Mouse (Mus musculus): ENCODE measurements at regions not wholly inside any gene's neighbourhood (a gene's known extent, or its start where the extent isn't known, plus 50 kb on each side); places are given as distances from the start of the nearest gene placed in this dataset.

GRCm38 (mm10) chr11:71414403-71415140 lies 184.0 kb upstream of the Nlrp1b start:
- no peak for DNase-seq

DNA sequence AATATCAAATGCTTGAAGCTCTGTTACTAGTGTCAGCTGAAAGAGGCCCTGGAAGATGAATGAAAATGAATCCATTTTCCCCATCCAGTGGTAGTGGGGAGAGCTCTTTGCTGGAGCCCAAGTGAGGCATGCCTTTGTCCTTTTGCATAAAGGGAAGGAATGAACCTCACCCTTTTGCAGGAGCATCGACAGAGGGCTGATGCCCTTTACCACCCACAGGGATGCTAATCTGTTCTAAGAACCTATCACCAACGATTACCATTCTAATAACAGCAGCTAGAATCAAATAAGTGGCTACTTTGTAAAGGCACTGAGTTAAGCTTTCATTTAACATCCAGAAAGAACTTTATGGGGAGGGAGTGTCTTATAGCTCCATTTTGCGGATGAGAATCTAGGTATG lies 184.9 kb upstream of the Nlrp1b start:
- no peak for DNase-seq

DNA sequence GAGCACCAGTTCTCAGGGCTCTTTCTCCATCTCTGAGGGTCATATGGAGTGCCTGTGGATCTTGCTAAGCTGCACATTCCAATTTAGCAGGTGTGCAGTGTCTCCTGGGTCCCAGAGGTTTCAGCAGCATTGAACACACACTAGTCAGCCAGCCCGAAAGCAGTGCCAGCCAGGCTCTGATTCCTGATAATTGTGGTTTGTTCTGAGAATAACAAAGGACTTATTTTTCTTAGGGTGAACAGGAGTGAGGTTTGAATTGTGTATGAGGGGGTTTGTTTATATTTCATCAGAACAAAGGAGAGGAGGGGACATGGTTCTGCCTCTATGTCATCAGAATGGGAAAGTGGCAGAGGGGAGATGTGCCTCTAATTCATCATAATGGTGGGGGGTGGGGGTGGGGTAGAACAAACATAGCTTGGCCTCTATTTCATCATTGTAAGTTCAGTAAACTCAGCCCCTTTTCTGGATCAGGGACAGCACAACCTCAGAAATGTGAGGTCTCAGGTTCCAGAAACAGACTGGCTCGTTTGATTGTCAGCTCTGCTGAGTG lies 191.8 kb upstream of the Nlrp1b start:
- DNase-seq: no peak

GRCm38 (mm10) chr11:71423242-71423641 lies 192.7 kb upstream of the Nlrp1b start:
- no peak for DNase-seq

GRCm38 (mm10) chr11:71424879-71425278 lies 194.3 kb upstream of the Nlrp1b start:
- DNase-seq: no peak

GRCm38 (mm10) chr11:71429739-71430138 lies 199.2 kb upstream of the Nlrp1b start:
- no peak for DNase-seq

GRCm38 (mm10) chr11:71434241-71434640 lies 203.7 kb upstream of the Nlrp1b start:
- DNase-seq: no peak

DNA sequence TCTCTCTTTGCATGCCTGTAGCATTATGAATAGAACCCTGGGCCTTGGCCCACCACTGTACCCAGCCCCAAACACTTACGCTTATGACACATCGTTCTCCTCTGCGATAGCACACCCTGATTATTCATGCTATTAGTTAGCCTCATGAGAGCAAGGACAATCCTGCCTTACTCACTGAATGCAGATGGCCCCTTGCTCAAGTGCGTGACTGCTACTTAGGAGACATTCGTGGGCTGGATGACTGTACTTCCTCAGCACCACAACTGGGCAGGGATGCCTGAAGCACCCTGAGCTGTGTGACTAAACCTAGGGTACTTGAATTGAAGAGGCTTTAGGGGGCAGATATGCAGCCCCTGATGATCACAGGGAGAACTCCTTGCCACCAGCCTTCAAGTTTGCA lies 204.4 kb upstream of the Nlrp1b start:
- no peak for DNase-seq

DNA sequence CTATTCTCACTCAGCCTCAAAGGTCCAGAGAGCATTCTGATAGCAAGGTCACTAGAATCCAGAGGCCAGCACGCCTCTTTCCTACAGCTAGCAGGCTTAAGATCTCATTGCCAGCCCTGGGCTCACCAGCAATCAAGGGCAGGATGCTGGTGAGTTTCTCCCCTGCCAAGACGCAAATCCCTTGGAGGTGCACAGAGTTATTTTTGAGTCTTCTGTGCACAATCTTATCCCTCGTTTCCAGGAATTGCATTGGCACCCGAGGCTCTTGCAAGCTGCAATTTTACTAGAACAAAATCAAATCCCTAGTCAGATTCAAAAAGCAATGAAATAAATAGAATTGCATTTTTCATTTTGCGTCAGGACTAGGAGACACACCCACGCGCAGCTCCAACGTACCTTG lies 205.2 kb upstream of the Nlrp1b start:
- DNase-seq: no peak

DNA sequence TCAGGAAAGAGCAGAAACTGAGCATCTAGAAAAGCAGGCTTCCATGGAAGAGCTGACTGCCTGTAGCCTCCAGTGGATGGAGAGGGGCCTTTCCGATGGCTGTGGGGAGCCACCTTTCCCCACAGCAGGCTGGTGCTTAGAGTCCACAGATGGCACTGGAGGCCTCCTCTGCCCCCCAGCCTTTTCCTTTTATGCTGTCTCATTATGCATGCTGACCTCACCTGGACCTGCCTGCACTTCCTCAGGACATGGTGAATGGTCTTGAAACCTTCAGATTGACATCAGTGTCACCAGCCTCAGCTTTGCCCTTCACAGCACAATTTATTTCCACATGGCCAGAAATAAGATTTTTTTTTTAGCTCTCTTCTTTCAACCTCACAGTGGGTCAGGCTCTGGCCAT lies 205.8 kb upstream of the Nlrp1b start:
- DNase-seq: no peak

DNA sequence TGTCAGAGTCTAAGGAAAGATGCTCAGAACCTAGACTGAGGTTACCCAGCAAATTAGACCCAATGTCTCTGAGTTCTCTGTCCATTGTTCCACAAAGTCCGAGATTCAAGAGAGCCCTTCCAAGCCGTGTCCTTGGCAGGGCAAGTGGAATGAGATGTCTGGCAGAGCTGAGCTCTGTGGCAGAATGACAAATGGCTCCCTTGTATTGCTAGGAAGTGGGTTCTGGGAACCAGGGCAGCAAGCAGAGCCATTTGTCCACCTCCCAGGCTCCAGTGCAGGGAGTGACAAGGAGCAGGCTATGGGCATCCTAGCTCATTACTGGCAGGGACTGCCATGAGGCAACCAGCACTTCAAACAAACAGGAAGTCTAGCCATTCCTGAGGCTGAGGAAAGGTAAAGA lies 206.3 kb upstream of the Nlrp1b start:
- no peak for DNase-seq

DNA sequence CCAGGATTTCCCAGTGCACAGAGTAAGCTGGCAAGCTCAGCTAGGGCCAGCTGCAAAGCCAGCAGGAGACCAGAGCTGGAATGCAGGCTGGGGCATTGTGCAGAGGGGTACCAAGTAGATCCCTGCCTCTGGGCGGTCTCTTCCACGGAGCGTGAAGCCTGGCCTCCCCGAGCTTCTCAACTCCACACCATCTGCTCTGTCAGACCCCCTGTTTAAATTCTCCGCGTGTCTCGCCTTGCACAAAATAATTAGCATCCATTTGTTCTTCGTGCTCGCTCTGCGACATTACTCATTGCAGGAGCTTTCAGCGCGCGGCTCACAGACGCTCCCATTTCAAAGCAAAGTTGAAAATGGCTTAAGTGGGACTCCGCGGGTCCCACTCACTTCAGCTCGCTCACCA lies 209.3 kb upstream of the Nlrp1b start:
- DNase-seq: no peak

GRCm38 (mm10) chr11:71440392-71440791 lies 209.9 kb upstream of the Nlrp1b start:
- no peak for DNase-seq

GRCm38 (mm10) chr11:71444056-71444455 lies 213.5 kb upstream of the Nlrp1b start:
- DNase-seq: no peak

GRCm38 (mm10) chr11:71446641-71447040 lies 216.1 kb upstream of the Nlrp1b start:
- DNase-seq: no peak

- no peak for DNase-seq
Observed at GRCm38 (mm10) chr11:71447841-71448745, 217.6 kb upstream of the Nlrp1b start.

- no peak for DNase-seq
Observed at GRCm38 (mm10) chr11:71480094-71480493, 249.6 kb upstream of the Nlrp1b start.

DNA sequence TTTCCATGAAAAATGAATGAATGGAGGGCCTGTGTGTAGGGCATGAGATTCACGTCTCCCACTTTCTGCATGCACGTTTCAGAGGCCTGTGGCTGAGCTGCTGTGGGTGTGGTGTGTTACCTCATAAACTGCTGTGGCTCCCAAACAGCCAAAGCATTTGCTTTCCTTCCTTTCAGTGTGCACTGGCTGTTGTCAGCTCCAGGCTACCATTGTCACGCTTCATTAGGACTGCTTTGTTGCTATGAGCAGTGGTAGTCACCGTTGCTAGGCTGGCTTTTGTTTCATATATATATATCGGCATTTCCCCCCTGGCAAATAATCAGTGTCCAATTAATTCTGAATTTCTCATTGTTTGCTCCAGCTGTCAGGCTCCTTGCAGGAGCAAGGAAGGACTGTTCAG lies 251.9 kb upstream of the Wscd1 start:
- DNase-seq: no peak

DNA sequence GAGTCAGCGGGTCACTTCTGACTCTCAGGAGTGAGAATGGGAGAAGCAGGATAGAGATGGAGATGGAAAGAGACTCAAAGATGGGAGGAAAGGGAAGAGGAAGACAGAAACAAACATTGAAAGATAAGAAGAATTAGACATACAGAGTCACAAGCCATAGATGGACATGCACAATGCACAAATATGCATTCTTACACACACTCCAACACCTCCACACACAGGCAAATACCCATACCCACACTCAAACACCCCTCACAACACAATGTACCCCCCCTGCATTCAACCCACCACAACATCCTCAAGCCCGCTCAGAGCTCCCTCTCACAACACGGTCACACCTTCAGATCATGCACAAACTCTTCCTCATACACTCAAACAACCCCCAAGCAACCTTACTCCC lies 251.4 kb upstream of the Wscd1 start:
- no peak for DNase-seq

- no peak for DNase-seq
Observed at GRCm38 (mm10) chr11:71502156-71502555, 247.6 kb upstream of the Wscd1 start.

- no peak for DNase-seq
Observed at GRCm38 (mm10) chr11:71512271-71513066, 237.3 kb upstream of the Wscd1 start.

DNA sequence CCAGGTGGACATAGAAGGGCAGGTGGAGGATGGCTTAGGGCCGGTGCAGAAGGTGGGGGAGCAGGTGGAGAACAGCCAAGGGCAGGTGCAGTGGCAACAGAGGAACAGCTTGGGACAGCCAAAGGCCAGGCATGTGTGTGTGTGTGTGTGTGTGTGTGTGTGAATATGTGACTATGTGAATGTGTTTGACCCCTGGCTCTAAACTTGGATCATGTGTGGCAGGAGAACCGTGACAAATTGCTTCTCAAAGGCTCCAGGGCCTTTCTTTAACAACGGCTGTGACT lies 236.7 kb upstream of the Wscd1 start:
- DNase-seq: no peak

DNA sequence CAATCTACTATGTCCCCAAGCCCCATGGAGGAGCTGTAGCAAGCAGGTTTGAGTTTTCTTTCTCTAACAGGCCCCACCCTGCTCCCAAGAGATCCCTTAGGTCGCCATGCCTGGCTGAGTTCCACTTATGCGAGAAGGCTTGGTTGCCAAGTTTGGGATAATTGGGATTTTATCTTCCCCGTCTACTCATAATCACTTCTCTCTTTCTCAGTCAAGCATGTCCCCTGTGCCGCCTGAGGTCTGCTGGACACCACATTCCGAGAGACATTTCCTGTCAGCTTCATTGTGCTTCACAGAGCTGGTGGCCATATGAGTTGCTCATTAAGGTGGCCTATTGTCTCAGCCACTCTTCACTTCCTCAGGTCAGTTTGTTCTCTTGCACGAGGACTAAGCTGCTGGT lies 234.5 kb upstream of the Wscd1 start:
- no peak for DNase-seq
